Mouse (Mus musculus) stomach, embryonic 15.5 days (tissue): ENCODE results near the gene Lgmn. TPM values are rescaled to one million over a fixed set of nuclear protein-coding genes. Genes with fewer than 3 reads are reported as not detected.

Experiments
- ATAC-seq: fragments of 200-750 bp; cut with Nextera tagmentation; 2 replicates; pipeline ENCODE4 v1.8.0; 2017; ENCODE audit warnings: low read depth, moderate number of reproducible peaks, moderate TSS enrichment; ENCODE audit not compliant: insufficient read depth, low FRiP score
- H3K27ac ChIP-seq: fragments of 300-500 bp; sonication (generic); 2 replicates; pipeline ENCODE4 v1.5.1; 2015; ENCODE audit warnings: mild to moderate bottlenecking, inconsistent platforms
- H3K27me3 ChIP-seq: fragments of 300-500 bp; sonication (generic); replicated peaks from 2 replicates; pipeline ENCODE4 v1.6.1; 2015; ENCODE audit warnings: inconsistent platforms
- H3K36me3 ChIP-seq: fragments of 300-500 bp; sonication (generic); 2 replicates; pipeline ENCODE4 v1.6.1; 2015; ENCODE audit warnings: inconsistent platforms
- H3K4me1 ChIP-seq: fragments of 300-500 bp; sonication (generic); 2 replicates; pipeline ENCODE4 v1.6.1; 2015; ENCODE audit warnings: inconsistent platforms
- H3K4me2 ChIP-seq: fragments of 300-500 bp; sonication (generic); 2 replicates; pipeline ENCODE4 v1.6.1; 2015; ENCODE audit warnings: mild to moderate bottlenecking, inconsistent platforms
- H3K4me3 ChIP-seq: fragments of 300-500 bp; sonication (generic); replicated peaks from 2 replicates; pipeline ENCODE4 v1.5.1; 2015; ENCODE audit warnings: inconsistent platforms
- H3K9ac ChIP-seq: fragments of 300-500 bp; sonication (generic); 2 replicates; pipeline ENCODE4 v1.6.1; 2015; ENCODE audit warnings: inconsistent platforms
- H3K9me3 ChIP-seq: fragments of 300-500 bp; sonication (generic); 2 replicates; pipeline ENCODE4 v1.6.1; 2016; ENCODE audit warnings: inconsistent platforms
- WGBS: fragments of 180-500 bp; shearing (Covaris S2); methylation state at CpG from one replicate; pipeline ENCODE4 v1.1.7; 2015; 5-methylcytosine and 5-hydroxymethylcytosine counted together
- polyA plus RNA-seq: library from polyadenylated mRNA; unstranded; fragments of >200 nt; fragmentation: Nextera tagmentation; extraction: Ambion mirVana; gene quantifications from 2 replicates; pipeline ENCODE4 v1.2.1, GENCODE M21; 2015

Gene Lgmn
- polyA plus RNA-seq, 1 experiment from 2014 or later = 78.1 TPM

- no peaks in the 10 kb centered on the region for H3K4me1 ChIP-seq
- ATAC-seq = no peak
- no peak overlapping the region for H3K4me2 ChIP-seq
- no peak overlapping the region for H3K27ac ChIP-seq
- WGBS = 91% methylated on average over 4 of the region's 4 CpGs
- H3K9ac ChIP-seq = no peak overlapping the region
- no peak overlapping the region for H3K4me3 ChIP-seq
- H3K36me3 ChIP-seq = peaks cover 3% of the 10 kb centered on the region; the same call in 1 of the 2 replicates
- no peaks in the 10 kb centered on the region for H3K27me3 ChIP-seq
- H3K9me3 ChIP-seq = no peaks in the 10 kb centered on the region
Observed at GRCm38 (mm10) chr12:102359390-102359789, 80.2 kb downstream of the Lgmn start.

- Histone ChIP-seq H3K27me3 (no peaks in the 10 kb centered on the region), H3K4me3 (no peak overlapping the region), H3K4me1 (no peaks in the 10 kb centered on the region), H3K9me3 (no peaks in the 10 kb centered on the region), H3K9ac (no peak overlapping the region), H3K27ac (no peak overlapping the region), H3K4me2 (no peak overlapping the region), H3K36me3 (peaks cover 6% of the 10 kb centered on the region; the same call in 1 of the 2 replicates)
- WGBS = 78% methylated on average over 1 of the region's 1 CpGs
- no peak for ATAC-seq
Observed at GRCm38 (mm10) chr12:102356781-102357180, 82.8 kb downstream of the Lgmn start.

- H3K27me3 ChIP-seq = no peaks in the 10 kb centered on the region
- ATAC-seq = no peak
- no peak overlapping the region for H3K27ac ChIP-seq
- no peak overlapping the region for H3K9ac ChIP-seq
- H3K36me3 ChIP-seq = peaks cover 6% of the 10 kb centered on the region; the same call in 1 of the 2 replicates
- H3K4me3 ChIP-seq = no peak overlapping the region
- no peaks in the 10 kb centered on the region for H3K9me3 ChIP-seq
- no peak overlapping the region for H3K4me2 ChIP-seq
- H3K4me1 ChIP-seq = no peaks in the 10 kb centered on the region
Observed at GRCm38 (mm10) chr12:102355784-102356183, 83.8 kb downstream of the Lgmn start.

GRCm38 (mm10) chr12:102354126-102354984 lies 85.3 kb downstream of the Lgmn start:
- H3K27ac ChIP-seq = no peak overlapping the region
- H3K9me3 ChIP-seq = no peaks in the 10 kb centered on the region
- WGBS = 80% methylated on average over 10 of the region's 10 CpGs
- H3K4me1 ChIP-seq = no peaks in the 10 kb centered on the region
- no peak overlapping the region for H3K4me3 ChIP-seq
- no peak overlapping the region for H3K4me2 ChIP-seq
- no peak overlapping the region for H3K9ac ChIP-seq
- H3K36me3 ChIP-seq = peaks cover 6% of the 10 kb centered on the region; the same call in 1 of the 2 replicates
- H3K27me3 ChIP-seq = no peaks in the 10 kb centered on the region
- ATAC-seq = no peak

- WGBS = 81% methylated on average over 1 of the region's 1 CpGs
- Histone ChIP-seq H3K9ac (no peak overlapping the region), H3K27ac (no peak overlapping the region), H3K9me3 (no peaks in the 10 kb centered on the region), H3K4me2 (no peak overlapping the region), H3K27me3 (no peaks in the 10 kb centered on the region), H3K4me1 (no peaks in the 10 kb centered on the region), H3K4me3 (no peak overlapping the region), H3K36me3 (0 out of 2 replicates have a peak, but pooled peaks cover 3% of the 10 kb centered on the region)
- ATAC-seq = no peak
Observed at GRCm38 (mm10) chr12:102350997-102351396, 88.6 kb downstream of the Lgmn start.

GRCm38 (mm10) chr12:102348447-102348846 lies 91.2 kb downstream of the Lgmn start:
- H3K4me3 ChIP-seq = no peak overlapping the region
- no peaks in the 10 kb centered on the region for H3K4me1 ChIP-seq
- no peak overlapping the region for H3K9ac ChIP-seq
- no peaks in the 10 kb centered on the region for H3K9me3 ChIP-seq
- H3K27me3 ChIP-seq = no peaks in the 10 kb centered on the region
- ATAC-seq = no peak
- H3K27ac ChIP-seq = no peak overlapping the region
- no peak overlapping the region for H3K4me2 ChIP-seq
- WGBS = 86% methylated on average over 6 of the region's 6 CpGs
- H3K36me3 ChIP-seq = 0 out of 2 replicates have a peak, but pooled peaks cover 3% of the 10 kb centered on the region

GRCm38 (mm10) chr12:102346507-102346906 lies 93.1 kb downstream of the Lgmn start:
- Histone ChIP-seq H3K9ac (no peak overlapping the region), H3K4me2 (no peak overlapping the region), H3K27ac (no peak overlapping the region), H3K9me3 (no peaks in the 10 kb centered on the region), H3K36me3 (no peaks in the 10 kb centered on the region), H3K4me1 (0 out of 2 replicates have a peak, but pooled peaks cover 3% of the 10 kb centered on the region), H3K4me3 (no peak overlapping the region), H3K27me3 (no peaks in the 10 kb centered on the region)
- ATAC-seq = no peak
- WGBS = 15% methylated on average over 1 of the region's 1 CpGs

GRCm38 (mm10) chr12:102345031-102345815 lies 94.4 kb downstream of the Lgmn start:
- ATAC-seq = no peak
- WGBS = 67% methylated on average over 14 of the region's 14 CpGs
- H3K4me3 ChIP-seq = no peak overlapping the region
- no peaks in the 10 kb centered on the region for H3K9me3 ChIP-seq
- no peak overlapping the region for H3K4me2 ChIP-seq
- no peaks in the 10 kb centered on the region for H3K36me3 ChIP-seq
- H3K27me3 ChIP-seq = no peaks in the 10 kb centered on the region
- no peak overlapping the region for H3K9ac ChIP-seq
- no peak overlapping the region for H3K27ac ChIP-seq
- H3K4me1 ChIP-seq = 0 out of 2 replicates have a peak, but pooled peaks cover 3% of the 10 kb centered on the region

Other genes with a start within 250 kb of the Lgmn start
- gene Rin3, start 156.8 kb downstream of the Lgmn start, polyA plus RNA-seq = 10.5 TPM in 2 replicates
- gene Golga5, start 29.3 kb upstream of the Lgmn start, polyA plus RNA-seq = 29.0 and 35.0 TPM in 2 replicates
- gene Chga, start 115.2 kb upstream of the Lgmn start, polyA plus RNA-seq = 24.8 and 29.1 TPM in 2 replicates